ENCODE assay signal across 8 mouse cellular contexts in the genomic region with DNA sequence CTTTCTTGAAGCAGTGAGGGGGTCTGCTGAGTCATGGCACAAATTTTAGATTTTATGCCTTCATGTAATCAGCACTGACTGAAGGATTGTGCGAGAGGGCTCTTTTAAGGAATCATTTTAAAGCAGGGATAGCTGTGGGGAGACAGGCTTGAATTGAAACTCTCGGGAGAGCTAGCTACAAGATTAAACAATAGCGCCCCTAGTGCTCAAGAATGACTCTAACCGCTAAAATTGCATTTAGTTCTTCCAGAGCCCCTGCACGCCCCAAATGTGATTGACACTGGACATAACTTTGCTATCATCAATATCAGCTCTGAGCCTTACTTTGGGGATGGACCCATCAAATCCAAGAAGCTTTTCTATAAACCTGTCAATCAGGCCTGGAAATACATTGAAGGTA.
DNase-seq lines count a peak whose midpoint lies in the region; ATAC-seq and TF ChIP-seq lines count a peak whose summit lies in the region.

No protein-coding gene starts in this region.

- peak; percentile 28 for DNase-seq in forebrain, postnatal 0 days
- peak; percentile 22 for DNase-seq in liver, adult 2 months (ENCODE audit: extremely low read depth, low read depth, low spot score)
- DNase-seq in embryo, embryonic 10 days (ENCODE audit: low spot score), result peak; percentile 38
- peak; percentile 1 for DNase-seq in retina, adult 2 months (ENCODE audit: low read depth, low spot score)
- no peak for DNase-seq in left cerebral cortex, postnatal 36 days (ENCODE audit: low spot score in 2 of 2)

- H3K27me3 ChIP-seq in forebrain, postnatal 0 days (ENCODE audit: insufficient read depth, low read length), result no peaks in the 10 kb centered on the region
- no peaks in the 10 kb centered on the region for H3K27me3 ChIP-seq in forebrain, embryonic 13.5 days
- no peaks in the 10 kb centered on the region for H3K27me3 ChIP-seq in liver, adult 2 months (ENCODE audit: control insufficient read depth, insufficient read depth, low read length)
- no peaks in the 10 kb centered on the region for H3K27me3 ChIP-seq in liver, embryonic 12.5 days (replicated peaks)

- H3K9ac ChIP-seq in forebrain, postnatal 0 days, result no peak overlapping the region
- H3K9ac ChIP-seq in forebrain, embryonic 13.5 days, result no peak overlapping the region
- H3K9ac ChIP-seq in liver, adult 2 months (ENCODE audit: low read depth, low read length), result no peak overlapping the region
- H3K9ac ChIP-seq in liver, embryonic 12.5 days, result no peak overlapping the region

- H3K9me3 ChIP-seq in forebrain, postnatal 0 days (ENCODE audit: low read length), result no peaks in the 10 kb centered on the region
- 0 out of 2 replicates have a peak, but pooled peaks cover 4% of the 10 kb centered on the region for H3K9me3 ChIP-seq in forebrain, embryonic 13.5 days (replicated peaks)
- no peaks in the 10 kb centered on the region for H3K9me3 ChIP-seq in liver, embryonic 12.5 days (replicated peaks)

- TF ChIP-seq CTCF in forebrain, postnatal 0 days (IDR thresholded peaks at IDR 0.05; ENCODE audit: low read depth), result peak; percentile 36; the same call in 1 of the 2 replicates
- peak; percentile 18; the same call in 1 of the 2 replicates for TF ChIP-seq CTCF in liver, adult 2 months (IDR thresholded peaks at IDR 0.05; ENCODE audit: low read depth, low read length)

- no peaks in the 10 kb centered on the region for H3K79me2 ChIP-seq in liver, adult 2 months (ENCODE audit: control insufficient read depth, insufficient read depth, low read length)

- intact Hi-C loops in left cerebral cortex, postnatal 36 days (cut with DNase I), result no loop called here

- H3K4me1 ChIP-seq in forebrain, postnatal 0 days (ENCODE audit: insufficient read depth), result no peaks in the 10 kb centered on the region
- H3K4me1 ChIP-seq in forebrain, embryonic 13.5 days, result no peaks in the 10 kb centered on the region
- H3K4me1 ChIP-seq in liver, adult 2 months (ENCODE audit: control insufficient read depth, insufficient read depth, low read length), result peaks cover 3% of the 10 kb centered on the region
- no peaks in the 10 kb centered on the region for H3K4me1 ChIP-seq in liver, embryonic 12.5 days

- H3K36me3 ChIP-seq in forebrain, postnatal 0 days (ENCODE audit: insufficient read depth), result no peaks in the 10 kb centered on the region
- H3K36me3 ChIP-seq in forebrain, embryonic 13.5 days (ENCODE audit: poor library complexity, severe bottlenecking), result no peaks in the 10 kb centered on the region
- peaks cover 2% of the 10 kb centered on the region; the same call in 1 of the 2 replicates for H3K36me3 ChIP-seq in liver, adult 2 months (ENCODE audit: control insufficient read depth, insufficient read depth, low read length)
- H3K36me3 ChIP-seq in liver, embryonic 12.5 days, result no peaks in the 10 kb centered on the region

- WGBS in forebrain, postnatal 0 days, result 25% methylated on average over 5 of the region's 5 CpGs
- 26% methylated on average over 5 of the region's 5 CpGs for WGBS in forebrain, embryonic 13.5 days
- WGBS in liver, adult 2 months, result 47% methylated on average over 5 of the region's 5 CpGs
- WGBS in liver, embryonic 12.5 days (ENCODE audit: insufficient replicate concordance), result 36% methylated on average over 5 of the region's 5 CpGs

- H3K4me2 ChIP-seq in forebrain, postnatal 0 days (ENCODE audit: low read depth), result no peak overlapping the region
- H3K4me2 ChIP-seq in forebrain, embryonic 13.5 days, result no peak overlapping the region
- no peak overlapping the region for H3K4me2 ChIP-seq in liver, embryonic 12.5 days

- H3K27ac ChIP-seq in forebrain, postnatal 0 days (ENCODE audit: low read depth, low read length), result no peak overlapping the region
- no peak overlapping the region for H3K27ac ChIP-seq in forebrain, embryonic 13.5 days
- H3K27ac ChIP-seq in liver, adult 2 months (replicated peaks; ENCODE audit: insufficient read depth, low read depth, low read length), result 0 out of 2 replicates have a peak overlapping the region, but pooled peaks have one; percentile 8
- H3K27ac ChIP-seq in liver, embryonic 12.5 days, result no peak overlapping the region

- H3K4me3 ChIP-seq in forebrain, postnatal 0 days (ENCODE audit: low read depth, low read length), result no peak overlapping the region
- no peak overlapping the region for H3K4me3 ChIP-seq in forebrain, embryonic 13.5 days
- no peak overlapping the region for H3K4me3 ChIP-seq in liver, adult 2 months (ENCODE audit: insufficient read depth, low read depth, low read length)
- no peak overlapping the region for H3K4me3 ChIP-seq in liver, embryonic 12.5 days

- ATAC-seq in forebrain, postnatal 0 days, result no peak
- ATAC-seq in forebrain, embryonic 13.5 days, result no peak
- ATAC-seq in liver, embryonic 12.5 days, result no peak
- ATAC-seq in cerebellum, adult (ENCODE audit: insufficient number of reproducible peaks, low FRiP score, low TSS enrichment), result no peak; the same call in 1 of the 2 replicates

- no peak for TF ChIP-seq POLR2A in liver, adult 2 months (IDR thresholded peaks at IDR 0.05; ENCODE audit: extremely low read depth, insufficient read depth, low read length)

Comparison
In these comparisons a context has a peak if more than half of its experiments do, and no peak if none do; other contexts are left out.
1. DNase-seq: peak in forebrain, postnatal 0 days (single experiment), liver, adult 2 months (single experiment), embryo, embryonic 10 days (single experiment) and retina, adult 2 months (single experiment); none in left cerebral cortex, postnatal 36 days (0 of 2).